Mouse (Mus musculus): ENCODE measurements around the gene Tnnc1.

GRCm38 (mm10) chr14:31166827-31167226 lies 41.3 kb upstream of the Tnnc1 start:
- TF ChIP-seq CTCF (IDR thresholded peaks at IDR 0.05; ENCODE audit: low read depth, low read length) (no peak), POLR2A (IDR thresholded peaks at IDR 0.05; ENCODE audit: extremely low read depth, insufficient read depth, low read length) (no peak)
